Mouse (Mus musculus) lung, adult 2 months (tissue): Measurements from ENCODE around the gene Erp29. TPM values are rescaled to one million over a fixed set of nuclear protein-coding genes. Genes with fewer than 3 reads are reported as not detected.

Source experiments
- DNase-seq: peaks from one replicate; pipeline ENCODE4 v3.0.0; 2022
- H3K4me1 ChIP-seq: fragments of 200-500 bp; 2 replicates; pipeline ENCODE4 v1.6.1; 2011; ENCODE audit warnings: low read length; ENCODE audit not compliant: control insufficient read depth, insufficient read depth
- H3K4me3 ChIP-seq: fragments of 200-500 bp; replicated peaks from 2 replicates; pipeline ENCODE3; 2011; ENCODE audit warnings: low read depth, mild to moderate bottlenecking, control low read depth, low read length; ENCODE audit errors: extremely low read depth
- CTCF ChIP-seq: fragments of 200-500 bp; IDR thresholded peaks from 2 replicates; pipeline ENCODE4 v1.5.1; 2011; ENCODE audit warnings: mild to moderate bottlenecking, low read length, control low read depth; ENCODE audit not compliant: insufficient read depth
- POLR2A ChIP-seq: fragments of 200-500 bp; IDR thresholded peaks from 2 replicates; pipeline ENCODE4 v1.6.1; 2011; ENCODE audit warnings: low read depth, mild to moderate bottlenecking, control low read depth, low read length, borderline replicate concordance; ENCODE audit errors: extremely low read depth
- WGBS: fragments of 180-500 bp; shearing (Covaris S2); methylation state at CpG from one replicate; pipeline ENCODE4 v1.1.7; 2018; 5-methylcytosine and 5-hydroxymethylcytosine counted together
- polyA plus RNA-seq: library from polyadenylated mRNA; depleted of rRNA; stranded (reverse); fragments of >200 nt; gene quantifications from 2 replicates; pipeline ENCODE4 v1.2.3, GENCODE M21; 2012

Gene Erp29
- polyA plus RNA-seq, 1 experiment, result 34.0 TPM

GRCm38 (mm10) chr5:121422787-121423186 lies 29.5 kb downstream of the Erp29 start:
- no peak for DNase-seq
- 94% methylated on average over 6 of the region's 6 CpGs for WGBS
- no peak for TF ChIP-seq CTCF
- no peak for TF ChIP-seq POLR2A
- no peaks in the 10 kb centered on the region for H3K4me1 ChIP-seq
- no peak overlapping the region for H3K4me3 ChIP-seq

GRCm38 (mm10) chr5:121420721-121421120 lies 31.6 kb downstream of the Erp29 start:
- H3K4me1 ChIP-seq, result no peaks in the 10 kb centered on the region
- TF ChIP-seq CTCF, result no peak
- no peak for TF ChIP-seq POLR2A
- H3K4me3 ChIP-seq, result no peak overlapping the region
- WGBS, result 94% methylated on average over 9 of the region's 9 CpGs
- DNase-seq, result no peak

GRCm38 (mm10) chr5:121410975-121411374 lies 41.3 kb downstream of the Erp29 start:
- no peak for DNase-seq
- 86% methylated on average over 4 of the region's 4 CpGs for WGBS
- no peak overlapping the region for H3K4me3 ChIP-seq
- no peaks in the 10 kb centered on the region for H3K4me1 ChIP-seq
- no peak for TF ChIP-seq CTCF
- TF ChIP-seq POLR2A, result no peak

GRCm38 (mm10) chr5:121407856-121408255 lies 44.5 kb downstream of the Erp29 start:
- 74% methylated on average over 8 of the region's 8 CpGs for WGBS
- H3K4me3 ChIP-seq, result no peak overlapping the region
- DNase-seq, result no peak
- no peak for TF ChIP-seq CTCF
- no peak for TF ChIP-seq POLR2A
- H3K4me1 ChIP-seq, result no peaks in the 10 kb centered on the region

- no peak overlapping the region for H3K4me3 ChIP-seq
- 71% methylated on average over 5 of the region's 5 CpGs for WGBS
- peaks cover 10% of the 10 kb centered on the region; the same call in 1 of the 2 replicates for H3K4me1 ChIP-seq
- TF ChIP-seq CTCF, result no peak
- no peak for TF ChIP-seq POLR2A
- no peak for DNase-seq
Observed at GRCm38 (mm10) chr5:121400849-121401248, 51.5 kb downstream of the Erp29 start.

- no peak for DNase-seq
- Histone ChIP-seq H3K4me3 (no peak overlapping the region), H3K4me1 (peaks cover 10% of the 10 kb centered on the region; the same call in 1 of the 2 replicates)
- TF ChIP-seq CTCF, result no peak
- no peak for TF ChIP-seq POLR2A
- 28% methylated on average over 5 of the region's 5 CpGs for WGBS
Observed at GRCm38 (mm10) chr5:121400064-121400463, 52.2 kb downstream of the Erp29 start.

- H3K4me3 ChIP-seq, result no peak overlapping the region
- peaks cover 10% of the 10 kb centered on the region; the same call in 1 of the 2 replicates for H3K4me1 ChIP-seq
- WGBS, result 67% methylated on average over 5 of the region's 5 CpGs
Observed at GRCm38 (mm10) chr5:121399540-121399939, 52.8 kb downstream of the Erp29 start.

GRCm38 (mm10) chr5:121398965-121399462 lies 53.3 kb downstream of the Erp29 start:
- Histone ChIP-seq H3K4me1 (peaks cover 10% of the 10 kb centered on the region; the same call in 1 of the 2 replicates), H3K4me3 (no peak overlapping the region)
- no peak for DNase-seq
- TF ChIP-seq CTCF (no peak), POLR2A (no peak)
- WGBS, result 33% methylated on average over 9 of the region's 9 CpGs

More at GRCm38 (mm10) chr5:121399540-121399939, 52.8 kb downstream of the Erp29 start:
- TF ChIP-seq CTCF (no peak), POLR2A (no peak)
- no peak for DNase-seq

GRCm38 (mm10) chr5:121398146-121398964 lies 54.0 kb downstream of the Erp29 start:
- H3K4me1 ChIP-seq, result peaks cover 10% of the 10 kb centered on the region; the same call in 1 of the 2 replicates
- under 1% methylated on average over 67 of the region's 67 CpGs for WGBS
- DNase-seq, result no peak
- TF ChIP-seq CTCF (no peak), POLR2A (no peak)
- peak overlapping the region; percentile 96 for H3K4me3 ChIP-seq
